Mouse (Mus musculus): ENCODE measurements around the gene Ddx54. TPM values are rescaled to one million over a fixed set of nuclear protein-coding genes. Genes with fewer than 3 reads are reported as not detected.

The Ddx54 gene
- polyA plus RNA-seq, 1 experiment from 2014 or later = 29.8 TPM

DNA sequence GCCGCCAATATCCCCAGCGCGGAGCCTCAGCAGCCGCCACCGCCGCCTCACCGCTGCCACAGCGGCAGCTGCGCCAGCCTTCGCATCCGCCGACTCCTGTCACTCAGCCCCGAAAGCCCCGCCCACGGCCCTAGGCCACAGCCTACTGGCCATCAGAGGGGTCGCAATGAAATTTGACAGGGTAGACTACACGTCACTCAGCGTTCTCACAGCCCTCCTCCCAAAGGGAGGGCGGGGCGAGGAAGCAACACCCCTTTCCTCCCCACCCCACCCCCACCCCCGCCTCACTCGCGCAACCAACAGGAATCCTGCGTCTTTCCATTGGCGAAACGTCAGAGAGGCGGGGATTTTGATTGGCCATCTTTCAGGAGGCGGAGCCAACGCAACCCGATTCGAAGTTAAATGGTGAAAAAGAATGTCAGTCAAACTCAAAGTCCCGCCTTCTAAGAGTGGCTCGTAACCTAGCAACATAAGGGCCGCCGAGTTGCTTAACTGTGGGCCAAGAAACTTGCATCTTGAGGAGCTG is 23.9 kb upstream of the Ddx54 start, which contains the start of the genes Tpcn1 and Iqcd:
Gene Tpcn1, minus strand, starts transcription at position 105 of the 526 bp plus-strand sequence.
Gene Iqcd, plus strand, starts transcription at position 448 of the 526 bp plus-strand sequence.
- peak; percentile 100 for DNase-seq (ENCODE audit: low spot score)
- peaks cover 8% of the 10 kb centered on the region; the same call in 1 of the 2 replicates for H3K36me3 ChIP-seq (replicated peaks; ENCODE audit: control insufficient read depth, insufficient read depth)
- peaks cover 18% of the 10 kb centered on the region for H3K4me1 ChIP-seq (replicated peaks; ENCODE audit: control insufficient read depth, insufficient read depth, low read length)
- H3K27me3 ChIP-seq (ENCODE audit: control insufficient read depth, insufficient read depth, low read length) = no peaks in the 10 kb centered on the region
- peak within 1 kb of the TSS; percentile 80 for H3K27ac ChIP-seq
- 0% methylated on average over 33 of the region's 35 CpGs for WGBS
- H3K4me2 ChIP-seq (replicated peaks) = peak within 1 kb of the TSS; percentile 99
- peak within 1 kb of the TSS; percentile 90 for H3K4me3 ChIP-seq (replicated peaks; ENCODE audit: low read length)
- peak; percentile 98 for ATAC-seq (ENCODE audit: low FRiP score)
- H3K9me3 ChIP-seq (ENCODE audit: control insufficient read depth, low read length) = no peaks in the 10 kb centered on the region
- peak within 1 kb of the TSS; percentile 92 for H3K9ac ChIP-seq

- no peak for DNase-seq (ENCODE audit: low spot score)
- H3K4me1 ChIP-seq (replicated peaks; ENCODE audit: control insufficient read depth, insufficient read depth, low read length) = peaks cover 18% of the 10 kb centered on the region
- no peak overlapping the region for H3K4me2 ChIP-seq (replicated peaks)
- H3K9me3 ChIP-seq (ENCODE audit: control insufficient read depth, low read length) = no peaks in the 10 kb centered on the region
- no peak overlapping the region for H3K9ac ChIP-seq
- WGBS = 77% methylated on average over 16 of the region's 16 CpGs
- no peaks in the 10 kb centered on the region for H3K27me3 ChIP-seq (ENCODE audit: control insufficient read depth, insufficient read depth, low read length)
- H3K4me3 ChIP-seq (replicated peaks; ENCODE audit: low read length) = no peak overlapping the region
- H3K36me3 ChIP-seq (replicated peaks; ENCODE audit: control insufficient read depth, insufficient read depth) = no peaks in the 10 kb centered on the region
- no peak overlapping the region for H3K27ac ChIP-seq
- ATAC-seq (ENCODE audit: low FRiP score) = no peak
These were observed 22.1 kb upstream of the Ddx54 start for GRCm38 (mm10) chr5:120590356-120591010.

GRCm38 (mm10) chr5:120592141-120592540 is 20.4 kb upstream of the Ddx54 start:
- no peak for ATAC-seq (ENCODE audit: low FRiP score)
- 71% methylated on average over 7 of the region's 7 CpGs for WGBS
- H3K9me3 ChIP-seq (ENCODE audit: control insufficient read depth, low read length) = no peaks in the 10 kb centered on the region
- H3K36me3 ChIP-seq (replicated peaks; ENCODE audit: control insufficient read depth, insufficient read depth) = no peaks in the 10 kb centered on the region
- peaks cover 15% of the 10 kb centered on the region for H3K4me1 ChIP-seq (replicated peaks; ENCODE audit: control insufficient read depth, insufficient read depth, low read length)
- no peak overlapping the region for H3K27ac ChIP-seq
- H3K9ac ChIP-seq = no peak overlapping the region
- DNase-seq (ENCODE audit: low spot score) = no peak
- H3K4me2 ChIP-seq (replicated peaks) = no peak overlapping the region
- no peaks in the 10 kb centered on the region for H3K27me3 ChIP-seq (ENCODE audit: control insufficient read depth, insufficient read depth, low read length)
- no peak overlapping the region for H3K4me3 ChIP-seq (replicated peaks; ENCODE audit: low read length)

GRCm38 (mm10) chr5:120594485-120594884 is 18.1 kb upstream of the Ddx54 start:
- no peak for ATAC-seq (ENCODE audit: low FRiP score)
- Histone ChIP-seq H3K27ac (no peak overlapping the region), H3K36me3 (replicated peaks; ENCODE audit: control insufficient read depth, insufficient read depth) (no peaks in the 10 kb centered on the region), H3K4me2 (replicated peaks) (no peak overlapping the region), H3K4me1 (replicated peaks; ENCODE audit: control insufficient read depth, insufficient read depth, low read length) (no peaks in the 10 kb centered on the region), H3K27me3 (ENCODE audit: control insufficient read depth, insufficient read depth, low read length) (no peaks in the 10 kb centered on the region), H3K4me3 (replicated peaks; ENCODE audit: low read length) (no peak overlapping the region), H3K9me3 (ENCODE audit: control insufficient read depth, low read length) (no peaks in the 10 kb centered on the region), H3K9ac (no peak overlapping the region)
- no peak for DNase-seq (ENCODE audit: low spot score)
- 85% methylated on average over 6 of the region's 6 CpGs for WGBS

GRCm38 (mm10) chr5:120599625-120600024 is 12.9 kb upstream of the Ddx54 start:
- no peak for DNase-seq (ENCODE audit: low spot score)
- Histone ChIP-seq H3K4me1 (replicated peaks; ENCODE audit: control insufficient read depth, insufficient read depth, low read length) (no peaks in the 10 kb centered on the region), H3K9ac (no peak overlapping the region), H3K36me3 (replicated peaks; ENCODE audit: control insufficient read depth, insufficient read depth) (no peaks in the 10 kb centered on the region), H3K27me3 (ENCODE audit: control insufficient read depth, insufficient read depth, low read length) (no peaks in the 10 kb centered on the region), H3K27ac (no peak overlapping the region), H3K9me3 (ENCODE audit: control insufficient read depth, low read length) (no peaks in the 10 kb centered on the region), H3K4me3 (replicated peaks; ENCODE audit: low read length) (no peak overlapping the region), H3K4me2 (replicated peaks) (no peak overlapping the region)
- ATAC-seq (ENCODE audit: low FRiP score) = no peak
- WGBS = 94% methylated on average over 6 of the region's 6 CpGs

DNA sequence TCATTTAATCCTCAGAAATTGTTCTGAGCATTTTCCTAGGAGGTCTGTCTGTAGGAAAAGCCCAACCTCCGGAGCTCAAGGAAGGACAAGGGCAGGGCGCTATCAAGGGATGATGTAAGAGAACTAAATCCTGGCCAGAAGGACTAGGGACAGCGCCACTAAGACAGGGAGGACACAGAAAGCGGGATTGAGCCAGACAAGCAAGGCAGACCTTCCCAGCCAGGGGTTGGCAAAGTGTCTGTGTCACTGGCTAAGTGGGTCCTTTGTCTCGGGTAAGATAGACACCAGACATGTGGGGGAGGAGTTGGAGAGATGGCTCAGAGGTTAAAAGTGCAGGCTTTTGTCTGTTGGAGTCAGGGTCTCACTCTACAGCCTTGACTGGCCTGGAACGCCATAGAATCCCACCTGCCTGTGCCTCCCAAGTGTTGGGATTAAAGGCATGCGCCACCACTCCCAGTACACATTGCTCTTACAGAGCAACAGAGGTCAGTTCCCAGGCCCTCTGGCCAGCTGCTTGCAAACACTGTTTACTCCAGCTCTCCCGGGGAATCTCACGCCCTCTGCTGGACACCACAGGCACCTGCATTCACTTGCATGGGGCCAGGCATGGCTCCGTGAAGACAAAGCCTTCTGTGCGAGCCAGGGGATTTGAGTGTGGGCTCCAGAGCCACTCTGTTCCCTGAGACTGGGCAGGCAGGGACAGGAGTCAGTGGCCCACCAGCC is 11.4 kb upstream of the Ddx54 start:
- Histone ChIP-seq H3K27ac (no peak overlapping the region), H3K4me2 (replicated peaks) (no peak overlapping the region), H3K4me1 (replicated peaks; ENCODE audit: control insufficient read depth, insufficient read depth, low read length) (peaks cover 5% of the 10 kb centered on the region; the same call in 1 of the 2 replicates), H3K9me3 (ENCODE audit: control insufficient read depth, low read length) (no peaks in the 10 kb centered on the region), H3K36me3 (replicated peaks; ENCODE audit: control insufficient read depth, insufficient read depth) (no peaks in the 10 kb centered on the region), H3K4me3 (replicated peaks; ENCODE audit: low read length) (no peak overlapping the region), H3K27me3 (ENCODE audit: control insufficient read depth, insufficient read depth, low read length) (no peaks in the 10 kb centered on the region), H3K9ac (no peak overlapping the region)
- ATAC-seq (ENCODE audit: low FRiP score) = no peak
- DNase-seq (ENCODE audit: low spot score) = no peak
- 53% methylated on average over 11 of the region's 11 CpGs for WGBS

DNA sequence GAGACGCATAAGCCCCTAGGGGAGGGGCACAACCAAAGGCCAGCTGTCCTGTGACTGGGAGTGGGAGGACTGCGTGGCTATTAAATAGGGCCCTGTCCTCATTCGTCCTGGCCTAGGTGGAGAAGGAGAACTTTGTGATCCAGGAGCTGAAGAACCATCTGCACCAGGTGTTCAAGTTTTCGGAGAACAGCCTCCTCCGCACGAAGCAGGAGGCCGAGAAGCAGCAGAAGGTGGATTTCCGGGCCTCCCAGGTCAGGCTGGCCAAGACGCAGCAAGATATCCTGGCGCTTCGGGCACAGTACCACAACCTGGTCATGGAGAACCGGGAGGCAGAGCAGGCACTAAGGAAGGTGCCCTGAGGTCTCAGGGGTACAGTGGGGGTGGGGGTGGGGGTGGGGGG is 10.3 kb upstream of the Ddx54 start:
- Histone ChIP-seq H3K27ac (no peak overlapping the region), H3K36me3 (replicated peaks; ENCODE audit: control insufficient read depth, insufficient read depth) (no peaks in the 10 kb centered on the region), H3K27me3 (ENCODE audit: control insufficient read depth, insufficient read depth, low read length) (no peaks in the 10 kb centered on the region), H3K4me3 (replicated peaks; ENCODE audit: low read length) (no peak overlapping the region), H3K4me2 (replicated peaks) (no peak overlapping the region), H3K9me3 (ENCODE audit: control insufficient read depth, low read length) (no peaks in the 10 kb centered on the region), H3K9ac (no peak overlapping the region), H3K4me1 (replicated peaks; ENCODE audit: control insufficient read depth, insufficient read depth, low read length) (peaks cover 5% of the 10 kb centered on the region; the same call in 1 of the 2 replicates)
- ATAC-seq (ENCODE audit: low FRiP score) = no peak
- no peak for DNase-seq (ENCODE audit: low spot score)
- WGBS = 89% methylated on average over 12 of the region's 12 CpGs

DNA sequence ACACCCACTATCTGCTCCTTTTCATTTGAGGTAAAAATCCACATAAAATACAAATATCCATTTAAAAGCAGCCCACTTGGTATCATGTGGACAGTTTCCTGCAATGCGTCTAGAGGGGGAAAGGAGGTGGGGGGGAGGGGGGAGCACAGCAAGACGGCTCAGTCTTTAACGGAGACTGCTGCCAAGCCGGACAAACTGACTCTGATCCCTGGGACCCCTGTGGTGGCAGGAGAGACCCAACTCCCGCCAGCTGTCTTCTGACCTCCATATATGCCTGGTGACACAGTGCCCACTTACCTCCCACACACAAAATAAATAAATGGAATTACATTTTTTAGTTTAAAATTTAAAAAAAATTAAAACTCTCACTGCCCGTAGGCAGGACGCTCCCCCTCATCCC is 9.0 kb upstream of the Ddx54 start:
- no peaks in the 10 kb centered on the region for H3K27me3 ChIP-seq (ENCODE audit: control insufficient read depth, insufficient read depth, low read length)
- H3K9ac ChIP-seq = no peak overlapping the region
- 55% methylated on average over 7 of the region's 7 CpGs for WGBS
- no peaks in the 10 kb centered on the region for H3K9me3 ChIP-seq (ENCODE audit: control insufficient read depth, low read length)
- no peak overlapping the region for H3K4me2 ChIP-seq (replicated peaks)
- no peak overlapping the region for H3K4me3 ChIP-seq (replicated peaks; ENCODE audit: low read length)
- no peak for DNase-seq (ENCODE audit: low spot score)
- 0 out of 2 replicates have a peak, but pooled peaks cover 5% of the 10 kb centered on the region for H3K36me3 ChIP-seq (replicated peaks; ENCODE audit: control insufficient read depth, insufficient read depth)
- H3K27ac ChIP-seq = no peak overlapping the region
- peaks cover 5% of the 10 kb centered on the region; the same call in 1 of the 2 replicates for H3K4me1 ChIP-seq (replicated peaks; ENCODE audit: control insufficient read depth, insufficient read depth, low read length)
- no peak for ATAC-seq (ENCODE audit: low FRiP score)

DNA sequence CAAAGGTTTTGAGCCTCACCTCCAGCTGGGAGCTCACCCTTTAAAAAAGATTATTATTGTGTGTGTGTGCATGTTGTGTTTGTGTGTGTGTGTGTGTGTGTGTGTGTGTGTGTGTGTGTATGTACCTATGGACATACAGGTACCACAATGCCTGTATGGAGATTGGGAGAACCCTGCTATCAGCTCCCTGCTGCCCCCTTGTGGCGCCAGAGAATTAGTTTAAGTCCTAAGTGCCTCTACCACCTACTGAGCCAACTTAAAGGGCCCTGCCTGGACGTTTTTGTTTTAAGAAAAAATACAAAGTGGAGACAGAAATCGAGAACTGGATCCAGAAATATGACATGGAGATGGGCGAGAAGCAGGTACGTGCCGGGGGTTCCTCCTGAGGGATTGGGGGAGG is 7.7 kb upstream of the Ddx54 start:
- peaks cover 5% of the 10 kb centered on the region; the same call in 1 of the 2 replicates for H3K4me1 ChIP-seq (replicated peaks; ENCODE audit: control insufficient read depth, insufficient read depth, low read length)
- H3K36me3 ChIP-seq (replicated peaks; ENCODE audit: control insufficient read depth, insufficient read depth) = 0 out of 2 replicates have a peak, but pooled peaks cover 6% of the 10 kb centered on the region
- peak; percentile 88 for DNase-seq (ENCODE audit: low spot score)
- H3K9me3 ChIP-seq (ENCODE audit: control insufficient read depth, low read length) = no peaks in the 10 kb centered on the region
- H3K27me3 ChIP-seq (ENCODE audit: control insufficient read depth, insufficient read depth, low read length) = no peaks in the 10 kb centered on the region
- peak overlapping the region; percentile 46 for H3K9ac ChIP-seq
- peak overlapping the region; percentile 60 for H3K27ac ChIP-seq
- WGBS = 6% methylated on average over 6 of the region's 6 CpGs
- peak overlapping the region; percentile 21 for H3K4me3 ChIP-seq (replicated peaks; ENCODE audit: low read length)
- no peak for ATAC-seq (ENCODE audit: low FRiP score)
- peak overlapping the region; percentile 54 for H3K4me2 ChIP-seq (replicated peaks)
